Mouse (Mus musculus) ES-E14 (cell line): Measurements from ENCODE around the gene Etv2.

Experiments
- CHD2 ChIP-seq: IDR thresholded peaks from 2 replicates; pipeline ENCODE4 v1.6.1; 2014; ENCODE audit warnings: mild to moderate bottlenecking, low read depth, low read length, inconsistent platforms
- ZC3H11A ChIP-seq: IDR thresholded peaks from 2 replicates; pipeline ENCODE4 v1.6.1; 2012; ENCODE audit warnings: low read depth, mild to moderate bottlenecking, inconsistent platforms, low read length, borderline replicate concordance
- ZNF384 ChIP-seq: IDR thresholded peaks from 2 replicates; pipeline ENCODE4 v1.6.1; 2012; ENCODE audit warnings: low read depth, low read length, inconsistent platforms

DNA sequence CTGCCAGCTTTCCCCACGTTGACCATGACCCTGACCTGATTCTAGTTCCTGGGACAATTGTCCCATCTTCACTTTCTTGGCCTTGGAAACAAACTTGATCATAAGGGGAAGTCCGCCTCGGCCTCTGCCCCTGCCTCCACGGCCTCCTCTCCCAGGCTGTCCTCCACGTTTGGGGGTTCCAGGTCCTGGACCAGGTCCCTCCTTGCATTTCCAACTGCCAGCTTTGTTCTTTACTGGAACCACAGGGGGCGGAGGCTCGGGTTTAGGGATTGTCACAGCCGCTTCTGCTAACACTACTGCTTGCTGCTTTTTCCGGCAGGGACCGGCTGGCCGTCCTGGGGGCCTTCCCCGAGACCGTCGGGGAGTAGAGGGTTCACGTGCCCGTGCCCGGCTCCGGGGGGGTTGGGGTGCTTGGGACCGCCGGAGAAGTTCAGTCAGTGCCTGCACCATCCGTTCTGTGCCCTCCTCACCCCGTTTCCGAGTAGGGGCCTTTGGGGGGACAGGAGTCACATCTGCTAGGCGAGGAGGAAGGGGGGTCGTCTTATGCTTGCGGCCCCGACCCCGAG is 49.1 kb downstream of the Etv2 start:
- TF ChIP-seq CHD2 (no peak), ZNF384 (no peak), ZC3H11A (no peak)
